Mouse (Mus musculus): ENCODE measurements around the gene Tescl. TPM values are rescaled to one million over a fixed set of nuclear protein-coding genes. Genes with fewer than 3 reads are reported as not detected.

Tescl gene
- polyA plus RNA-seq, 1 experiment = not detected

- TF ChIP-seq POLR2A (IDR thresholded peaks at IDR 0.05; ENCODE audit: insufficient read depth, low read depth, low read length) (no peak), CTCF (IDR thresholded peaks at IDR 0.05; ENCODE audit: insufficient read depth, low read depth, low read length) (no peak)
- Histone ChIP-seq H3K4me3 (ENCODE audit: insufficient read depth, low read depth, low read length) (no peak overlapping the region), H3K27ac (ENCODE audit: insufficient read depth, low read depth, low read length) (no peak overlapping the region), H3K4me1 (ENCODE audit: control insufficient read depth, insufficient read depth, low read length) (peaks cover 9% of the 10 kb centered on the region)
- WGBS = 83% methylated on average over 15 of the region's 15 CpGs
Observed at GRCm38 (mm10) chr7:24297361-24298095, 36.2 kb downstream of the Tescl start.

DNA sequence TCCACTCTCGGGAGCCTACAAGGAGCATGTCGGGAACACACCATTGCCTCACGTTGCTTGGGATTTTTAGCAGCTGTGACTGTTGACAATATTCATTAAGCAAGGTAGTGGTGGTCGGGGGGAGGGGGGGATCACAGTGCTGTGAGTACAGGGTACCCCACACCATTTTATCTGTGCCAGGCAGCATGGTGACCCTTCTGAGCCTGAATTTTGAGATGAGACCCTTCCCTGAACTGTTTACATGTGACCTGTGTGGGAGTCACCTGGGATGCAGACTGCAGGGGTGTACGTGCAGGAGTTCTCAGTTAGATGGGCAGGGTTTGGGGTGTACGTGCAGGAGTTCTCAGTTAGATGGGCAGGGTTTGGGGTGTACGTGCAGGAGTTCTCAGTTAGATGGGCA lies 37.4 kb downstream of the Tescl start:
- no peak overlapping the region for H3K27ac ChIP-seq (ENCODE audit: insufficient read depth, low read depth, low read length)
- H3K4me3 ChIP-seq (ENCODE audit: insufficient read depth, low read depth, low read length) = no peak overlapping the region
- no peak for TF ChIP-seq POLR2A (IDR thresholded peaks at IDR 0.05; ENCODE audit: insufficient read depth, low read depth, low read length)
- TF ChIP-seq CTCF (IDR thresholded peaks at IDR 0.05; ENCODE audit: insufficient read depth, low read depth, low read length) = no peak
- 92% methylated on average over 7 of the region's 7 CpGs for WGBS
- peaks cover 9% of the 10 kb centered on the region for H3K4me1 ChIP-seq (ENCODE audit: control insufficient read depth, insufficient read depth, low read length)

DNA sequence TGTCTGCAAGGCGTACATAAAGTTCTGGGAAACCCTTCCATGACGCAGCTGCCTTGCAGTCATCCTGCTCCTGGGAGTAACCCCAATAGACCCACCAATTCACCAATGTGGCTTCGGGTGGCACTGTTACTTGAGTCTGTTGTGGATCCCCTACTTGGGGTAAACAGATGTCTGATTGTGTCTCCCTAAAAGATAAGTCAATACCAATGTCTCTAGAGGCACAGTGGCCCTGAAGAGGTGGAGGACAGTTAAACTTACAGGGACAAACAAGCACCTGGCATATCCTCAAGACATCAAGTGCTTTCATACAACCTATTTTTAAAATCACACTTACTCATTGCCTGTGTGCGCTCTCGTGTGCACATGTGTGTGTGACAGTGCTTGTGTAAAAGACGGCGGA lies 38.4 kb downstream of the Tescl start:
- TF ChIP-seq CTCF (IDR thresholded peaks at IDR 0.05; ENCODE audit: insufficient read depth, low read depth, low read length) = no peak
- TF ChIP-seq POLR2A (IDR thresholded peaks at IDR 0.05; ENCODE audit: insufficient read depth, low read depth, low read length) = no peak
- Histone ChIP-seq H3K27ac (ENCODE audit: insufficient read depth, low read depth, low read length) (no peak overlapping the region), H3K4me3 (ENCODE audit: insufficient read depth, low read depth, low read length) (no peak overlapping the region), H3K4me1 (ENCODE audit: control insufficient read depth, insufficient read depth, low read length) (peaks cover 9% of the 10 kb centered on the region)
- WGBS = 96% methylated on average over 7 of the region's 7 CpGs

GRCm38 (mm10) chr7:24294763-24295162 lies 39.0 kb downstream of the Tescl start:
- WGBS = 98% methylated on average over 4 of the region's 4 CpGs

DNA sequence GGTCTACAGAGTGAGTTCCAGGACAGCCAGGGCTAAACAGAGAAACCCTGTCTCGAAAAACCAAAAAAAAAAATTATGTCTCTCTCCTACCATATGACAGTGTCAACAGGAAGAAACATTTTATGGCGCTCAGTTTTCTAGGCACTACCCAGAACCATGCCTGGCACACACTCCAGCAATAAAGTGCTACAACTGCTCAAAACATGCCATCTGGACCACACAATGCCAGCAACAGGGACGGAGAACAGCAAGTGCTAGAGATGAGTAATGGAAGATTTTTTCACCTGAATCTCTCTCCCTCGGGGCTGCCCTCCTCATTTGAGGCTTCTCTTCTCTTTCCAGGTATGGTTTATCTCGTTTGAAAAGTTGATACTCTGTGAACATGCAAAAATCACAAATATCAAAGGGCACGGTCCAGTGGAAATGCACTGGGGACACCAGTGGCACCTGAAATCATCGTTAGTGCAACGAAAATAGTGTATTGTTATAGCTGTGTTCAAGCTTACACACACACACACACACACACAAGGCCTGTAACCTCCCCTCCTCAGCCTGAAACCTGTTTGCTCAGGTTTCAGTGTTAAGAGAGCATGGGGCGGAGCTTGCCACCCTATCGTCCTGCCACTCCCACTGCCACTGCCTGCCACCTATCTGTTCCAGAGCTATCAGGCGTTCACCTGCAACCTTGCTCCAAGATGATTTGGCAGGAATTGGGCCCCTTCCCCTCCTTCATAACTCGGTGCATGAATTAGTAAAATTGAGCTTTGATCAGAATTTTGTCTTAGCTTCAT lies 40.5 kb downstream of the Tescl start:
- peaks cover 3% of the 10 kb centered on the region for H3K4me1 ChIP-seq (ENCODE audit: control insufficient read depth, insufficient read depth, low read length)
- H3K4me3 ChIP-seq (ENCODE audit: insufficient read depth, low read depth, low read length) = no peak overlapping the region
- no peak overlapping the region for H3K27ac ChIP-seq (ENCODE audit: insufficient read depth, low read depth, low read length)
- no peak for TF ChIP-seq POLR2A (IDR thresholded peaks at IDR 0.05; ENCODE audit: insufficient read depth, low read depth, low read length)
- WGBS = 90% methylated on average over 12 of the region's 12 CpGs

More at GRCm38 (mm10) chr7:24294763-24295162, 39.0 kb downstream of the Tescl start:
- H3K27ac ChIP-seq (ENCODE audit: insufficient read depth, low read depth, low read length) = no peak overlapping the region
- peaks cover 5% of the 10 kb centered on the region for H3K4me1 ChIP-seq (ENCODE audit: control insufficient read depth, insufficient read depth, low read length)
- H3K4me3 ChIP-seq (ENCODE audit: insufficient read depth, low read depth, low read length) = no peak overlapping the region
- TF ChIP-seq POLR2A (IDR thresholded peaks at IDR 0.05; ENCODE audit: insufficient read depth, low read depth, low read length) = no peak
- no peak for TF ChIP-seq CTCF (IDR thresholded peaks at IDR 0.05; ENCODE audit: insufficient read depth, low read depth, low read length)

DNA sequence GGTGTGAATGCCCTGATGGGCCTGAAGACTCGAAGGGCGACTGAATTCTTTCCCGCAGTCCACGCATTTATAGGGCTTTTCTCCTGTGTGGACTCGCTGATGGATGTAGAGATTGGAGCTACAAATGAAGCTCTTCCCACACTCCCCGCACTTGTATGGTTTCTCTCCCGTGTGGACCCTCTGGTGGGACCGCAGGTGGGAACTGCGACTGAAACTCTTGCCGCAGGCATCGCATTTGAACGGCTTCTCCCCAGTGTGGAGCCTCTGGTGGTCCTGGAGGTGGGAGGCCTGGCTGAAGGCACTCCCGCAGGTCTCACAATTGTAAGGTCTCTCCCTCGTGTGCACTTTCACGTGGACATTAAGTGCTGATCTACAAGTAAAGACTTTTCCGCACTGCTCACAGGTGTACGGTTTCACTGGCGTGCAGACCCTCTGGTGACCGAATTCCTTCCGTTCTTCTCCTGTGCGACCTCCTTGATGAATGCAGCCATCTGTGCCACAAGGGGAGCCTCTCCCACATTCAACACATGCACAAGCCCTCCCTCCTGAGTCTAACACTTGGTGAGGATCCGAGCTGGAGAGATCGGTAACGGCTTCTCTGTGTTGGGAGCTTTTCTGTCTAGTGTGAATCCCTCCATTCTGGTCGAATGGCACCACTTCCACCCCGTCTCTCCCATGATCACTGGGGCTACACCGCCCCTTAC lies 42.2 kb downstream of the Tescl start:
- no peaks in the 10 kb centered on the region for H3K4me1 ChIP-seq (ENCODE audit: control insufficient read depth, insufficient read depth, low read length)
- TF ChIP-seq POLR2A (IDR thresholded peaks at IDR 0.05; ENCODE audit: insufficient read depth, low read depth, low read length) = no peak
- TF ChIP-seq CTCF (IDR thresholded peaks at IDR 0.05; ENCODE audit: insufficient read depth, low read depth, low read length) = no peak
- WGBS = 91% methylated on average over 27 of the region's 27 CpGs
- H3K4me3 ChIP-seq (ENCODE audit: insufficient read depth, low read depth, low read length) = no peak overlapping the region
- H3K27ac ChIP-seq (ENCODE audit: insufficient read depth, low read depth, low read length) = no peak overlapping the region

- WGBS = 98% methylated on average over 4 of the region's 4 CpGs
- H3K4me1 ChIP-seq (ENCODE audit: control insufficient read depth, insufficient read depth, low read length) = no peaks in the 10 kb centered on the region
- TF ChIP-seq POLR2A (IDR thresholded peaks at IDR 0.05; ENCODE audit: insufficient read depth, low read depth, low read length) = no peak
- TF ChIP-seq CTCF (IDR thresholded peaks at IDR 0.05; ENCODE audit: insufficient read depth, low read depth, low read length) = no peak
- no peak overlapping the region for H3K4me3 ChIP-seq (ENCODE audit: insufficient read depth, low read depth, low read length)
- no peak overlapping the region for H3K27ac ChIP-seq (ENCODE audit: insufficient read depth, low read depth, low read length)
Observed at GRCm38 (mm10) chr7:24290106-24290693, 43.5 kb downstream of the Tescl start.

- WGBS = 88% methylated on average over 6 of the region's 6 CpGs
- no peaks in the 10 kb centered on the region for H3K4me1 ChIP-seq (ENCODE audit: control insufficient read depth, insufficient read depth, low read length)
- TF ChIP-seq POLR2A (IDR thresholded peaks at IDR 0.05; ENCODE audit: insufficient read depth, low read depth, low read length) = no peak
- TF ChIP-seq CTCF (IDR thresholded peaks at IDR 0.05; ENCODE audit: insufficient read depth, low read depth, low read length) = no peak
- no peak overlapping the region for H3K27ac ChIP-seq (ENCODE audit: insufficient read depth, low read depth, low read length)
- no peak overlapping the region for H3K4me3 ChIP-seq (ENCODE audit: insufficient read depth, low read depth, low read length)
Observed at GRCm38 (mm10) chr7:24288512-24288911, 45.2 kb downstream of the Tescl start.

All from olfactory bulb, adult 2 months (tissue).